Mouse (Mus musculus): ENCODE measurements around the gene Pigm. TPM values are rescaled to one million over a fixed set of nuclear protein-coding genes. Genes with fewer than 3 reads are reported as not detected.
A peak's percentile ranks its signal among the peaks of the same experiment; 100 is the strongest.

The Pigm gene
- 28.3 and 29.5 TPM in 2 replicates for total RNA-seq (2014; fragmentation: Nextera tagmentation)
- total RNA-seq (2017), result 19.2 and 19.7 TPM in 2 replicates
- polyA plus RNA-seq (2012), result 10.6 and 12.8 TPM in 2 replicates

DNA sequence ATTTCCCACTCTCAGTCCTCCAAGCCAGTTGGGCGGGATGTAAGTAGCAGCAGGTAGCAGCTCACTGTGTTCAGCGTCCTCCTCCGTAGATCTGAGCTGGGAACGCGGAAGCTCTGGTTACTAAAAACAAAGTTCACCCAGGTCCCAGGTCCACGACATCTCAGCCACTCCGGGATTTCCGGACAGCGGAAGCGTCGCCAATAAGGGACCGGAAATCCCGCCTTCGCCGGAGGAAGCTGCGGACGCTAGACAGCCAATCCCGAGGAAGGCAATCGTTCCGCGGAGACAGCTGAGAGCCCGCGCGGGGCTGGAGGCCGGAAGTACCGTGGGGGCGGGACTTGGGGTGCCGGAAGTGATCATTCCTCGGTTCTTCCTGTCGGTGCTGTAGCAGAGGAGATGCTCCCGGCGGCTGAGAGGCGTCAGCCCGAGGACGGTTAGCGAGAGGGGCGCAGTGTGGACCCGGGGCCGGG lies at the start of gene Pigm:
Pigm (plus strand) TSS at position 349 of the 470 bp plus-strand sequence.
- peak within 1 kb of the TSS; percentile 99 for H3K4me3 ChIP-seq (ENCODE audit: low read depth, low read length)
- peaks cover 34% of the 10 kb centered on the region for H3K4me1 ChIP-seq (ENCODE audit: insufficient read depth, low read depth, low read length)
- H3K36me3 ChIP-seq (replicated peaks), result peaks cover 32% of the 10 kb centered on the region
- peak; percentile 97 for DNase-seq (ENCODE audit: low spot score)
- peak; percentile 96 for ATAC-seq (ENCODE audit: extremely low read depth, insufficient number of reproducible peaks, low FRiP score, poor library complexity, severe bottlenecking)
- H3K27me3 ChIP-seq (ENCODE audit: insufficient read depth, low read length), result no peaks in the 10 kb centered on the region; the same call in 1 of the 2 replicates
- no peaks in the 10 kb centered on the region for H3K9me3 ChIP-seq (replicated peaks)
- TF ChIP-seq POLR2AphosphoS5 (IDR thresholded peaks at IDR 0.05; ENCODE audit: insufficient replicate concordance, low read depth, low read length) (no peak), GATA2 (IDR thresholded peaks at IDR 0.05; ENCODE audit: borderline replicate concordance, low read depth, low read length) (no peak), TAL1 (conservative IDR thresholded peaks at IDR 0.05; ENCODE audit: low read depth, low read length) (no peak), GATA1 (IDR thresholded peaks at IDR 0.05; ENCODE audit: borderline replicate concordance, low read length) (no peak), CTCF (IDR thresholded peaks at IDR 0.05; ENCODE audit: low read depth, low read length) (no peak)

DNA sequence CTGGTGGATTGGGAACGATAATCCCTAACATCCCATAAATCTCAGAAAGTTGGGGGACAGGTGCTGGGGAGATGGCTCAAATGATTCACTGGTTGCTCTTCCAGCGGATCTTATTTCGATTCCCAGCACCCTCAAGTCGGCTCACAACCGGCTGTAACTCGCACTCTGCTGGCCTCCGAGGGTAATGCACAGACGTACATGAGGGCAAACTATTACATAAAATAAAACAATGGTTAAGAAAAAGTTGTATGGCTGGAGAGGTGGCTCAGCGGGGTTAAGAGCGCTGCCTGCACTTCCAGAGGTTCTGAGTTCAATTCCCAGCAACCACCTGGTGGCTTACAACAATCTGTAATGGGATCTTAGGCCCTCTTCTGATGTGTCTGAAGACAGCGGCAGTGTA lies 49.7 kb upstream of the Pigm start:
- Histone ChIP-seq H3K9me3 (replicated peaks) (peaks cover 9% of the 10 kb centered on the region), H3K36me3 (replicated peaks) (peaks cover 31% of the 10 kb centered on the region), H3K27me3 (ENCODE audit: insufficient read depth, low read length) (peaks cover 34% of the 10 kb centered on the region), H3K4me1 (ENCODE audit: insufficient read depth, low read depth, low read length) (no peaks in the 10 kb centered on the region; the same call in 1 of the 2 replicates), H3K4me3 (ENCODE audit: low read depth, low read length) (no peak overlapping the region)
- DNase-seq (ENCODE audit: low spot score) (no peak), ATAC-seq (ENCODE audit: extremely low read depth, insufficient number of reproducible peaks, low FRiP score, poor library complexity, severe bottlenecking) (no peak)
- TF ChIP-seq POLR2AphosphoS5 (IDR thresholded peaks at IDR 0.05; ENCODE audit: insufficient replicate concordance, low read depth, low read length) (no peak), GATA2 (IDR thresholded peaks at IDR 0.05; ENCODE audit: borderline replicate concordance, low read depth, low read length) (no peak)

GRCm38 (mm10) chr1:172327206-172328001 lies 48.9 kb upstream of the Pigm start:
- Histone ChIP-seq H3K4me3 (ENCODE audit: low read depth, low read length) (no peak overlapping the region), H3K4me1 (ENCODE audit: insufficient read depth, low read depth, low read length) (no peaks in the 10 kb centered on the region; the same call in 1 of the 2 replicates), H3K36me3 (replicated peaks) (peaks cover 24% of the 10 kb centered on the region), H3K27me3 (ENCODE audit: insufficient read depth, low read length) (peaks cover 34% of the 10 kb centered on the region), H3K9me3 (replicated peaks) (peaks cover 9% of the 10 kb centered on the region)
- DNase-seq (ENCODE audit: low spot score), result no peak
- no peak for TF ChIP-seq CTCF (IDR thresholded peaks at IDR 0.05; ENCODE audit: low read depth, low read length)
- TF ChIP-seq GATA2 (IDR thresholded peaks at IDR 0.05; ENCODE audit: borderline replicate concordance, low read depth, low read length), result no peak
- no peak for TF ChIP-seq GATA1 (IDR thresholded peaks at IDR 0.05; ENCODE audit: borderline replicate concordance, low read length)
- TF ChIP-seq POLR2AphosphoS5 (IDR thresholded peaks at IDR 0.05; ENCODE audit: insufficient replicate concordance, low read depth, low read length), result no peak
- no peak for TF ChIP-seq TAL1 (conservative IDR thresholded peaks at IDR 0.05; ENCODE audit: low read depth, low read length)
- no peak for ATAC-seq (ENCODE audit: extremely low read depth, insufficient number of reproducible peaks, low FRiP score, poor library complexity, severe bottlenecking)

DNA sequence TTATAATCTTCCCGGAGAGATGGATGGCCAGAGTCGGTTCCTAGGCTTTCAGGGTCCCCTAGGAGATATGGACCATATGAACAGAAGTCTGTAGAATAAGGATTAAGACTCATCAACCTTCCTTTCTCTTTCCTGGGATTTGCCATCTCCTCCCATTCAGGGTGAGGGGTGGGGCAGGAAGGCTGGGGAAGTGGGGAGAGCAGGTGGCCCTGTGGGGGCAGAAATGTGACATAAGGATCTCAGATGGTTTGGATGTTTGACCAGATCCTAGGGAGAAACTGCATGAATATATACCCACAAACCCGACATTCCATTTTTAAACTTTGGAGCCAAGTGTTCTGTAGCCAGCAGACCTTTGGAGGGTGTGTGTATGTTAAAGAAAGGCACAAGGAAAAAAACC lies 48.3 kb upstream of the Pigm start:
- H3K4me3 ChIP-seq (ENCODE audit: low read depth, low read length), result no peak overlapping the region
- no peak for DNase-seq (ENCODE audit: low spot score)
- ATAC-seq (ENCODE audit: extremely low read depth, insufficient number of reproducible peaks, low FRiP score, poor library complexity, severe bottlenecking), result no peak
- peaks cover 17% of the 10 kb centered on the region for H3K36me3 ChIP-seq (replicated peaks)
- H3K9me3 ChIP-seq (replicated peaks), result peaks cover 9% of the 10 kb centered on the region
- TF ChIP-seq GATA1 (IDR thresholded peaks at IDR 0.05; ENCODE audit: borderline replicate concordance, low read length) (no peak), CTCF (IDR thresholded peaks at IDR 0.05; ENCODE audit: low read depth, low read length) (no peak), GATA2 (IDR thresholded peaks at IDR 0.05; ENCODE audit: borderline replicate concordance, low read depth, low read length) (no peak), POLR2AphosphoS5 (IDR thresholded peaks at IDR 0.05; ENCODE audit: insufficient replicate concordance, low read depth, low read length) (no peak), TAL1 (conservative IDR thresholded peaks at IDR 0.05; ENCODE audit: low read depth, low read length) (no peak)
- no peaks in the 10 kb centered on the region; the same call in 1 of the 2 replicates for H3K4me1 ChIP-seq (ENCODE audit: insufficient read depth, low read depth, low read length)
- peaks cover 34% of the 10 kb centered on the region for H3K27me3 ChIP-seq (ENCODE audit: insufficient read depth, low read length)

DNA sequence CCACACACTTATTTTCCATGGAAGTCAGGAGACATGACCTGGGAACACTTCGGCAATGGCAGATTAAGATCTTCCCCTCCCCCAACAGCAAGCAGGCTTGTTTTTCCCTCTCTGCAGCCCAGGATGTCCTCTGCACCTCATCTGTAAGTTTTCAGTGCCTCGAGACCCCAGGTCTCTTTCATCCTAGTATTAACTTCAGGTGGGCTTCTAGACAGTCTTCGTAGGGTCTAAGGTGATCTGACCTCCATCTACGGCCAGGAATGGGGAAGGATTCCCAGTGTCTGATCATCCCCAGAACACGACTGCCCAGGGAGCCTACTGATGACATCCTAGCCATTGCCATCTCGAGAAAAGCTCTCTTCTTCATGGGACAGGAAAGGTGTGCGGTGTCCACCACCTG lies 47.9 kb upstream of the Pigm start:
- Histone ChIP-seq H3K4me1 (ENCODE audit: insufficient read depth, low read depth, low read length) (no peaks in the 10 kb centered on the region; the same call in 1 of the 2 replicates), H3K36me3 (replicated peaks) (peaks cover 13% of the 10 kb centered on the region), H3K27me3 (ENCODE audit: insufficient read depth, low read length) (peaks cover 34% of the 10 kb centered on the region), H3K4me3 (ENCODE audit: low read depth, low read length) (no peak overlapping the region), H3K9me3 (replicated peaks) (peaks cover 9% of the 10 kb centered on the region)
- no peak for ATAC-seq (ENCODE audit: extremely low read depth, insufficient number of reproducible peaks, low FRiP score, poor library complexity, severe bottlenecking)
- no peak for DNase-seq (ENCODE audit: low spot score)
- TF ChIP-seq CTCF (IDR thresholded peaks at IDR 0.05; ENCODE audit: low read depth, low read length), result no peak

- DNase-seq (ENCODE audit: low spot score) (no peak), ATAC-seq (ENCODE audit: extremely low read depth, insufficient number of reproducible peaks, low FRiP score, poor library complexity, severe bottlenecking) (no peak)
- Histone ChIP-seq H3K27me3 (ENCODE audit: insufficient read depth, low read length) (peaks cover 38% of the 10 kb centered on the region), H3K4me1 (ENCODE audit: insufficient read depth, low read depth, low read length) (no peaks in the 10 kb centered on the region; the same call in 1 of the 2 replicates), H3K9me3 (replicated peaks) (peaks cover 9% of the 10 kb centered on the region), H3K4me3 (ENCODE audit: low read depth, low read length) (no peak within 1 kb of the TSS), H3K36me3 (replicated peaks) (peaks cover 11% of the 10 kb centered on the region)
- no peak for TF ChIP-seq GATA1 (IDR thresholded peaks at IDR 0.05; ENCODE audit: borderline replicate concordance, low read length)
- no peak for TF ChIP-seq TAL1 (conservative IDR thresholded peaks at IDR 0.05; ENCODE audit: low read depth, low read length)
- no peak for TF ChIP-seq POLR2AphosphoS5 (IDR thresholded peaks at IDR 0.05; ENCODE audit: insufficient replicate concordance, low read depth, low read length)
- no peak for TF ChIP-seq CTCF (IDR thresholded peaks at IDR 0.05; ENCODE audit: low read depth, low read length)
- no peak for TF ChIP-seq GATA2 (IDR thresholded peaks at IDR 0.05; ENCODE audit: borderline replicate concordance, low read depth, low read length)
Observed at GRCm38 (mm10) chr1:172329131-172329530, 47.2 kb upstream of the Pigm start, which contains the start of gene Kcnj9. Kcnj9 (minus strand) TSS chr1:172329318.
